Mouse (Mus musculus) right cerebral cortex, adult 18-20 months (tissue): Measurements from ENCODE around the gene Cwc22.

Experiments used
- DNase-seq: peaks from one replicate; pipeline ENCODE4 v3.0.0; 2022; ENCODE audit warnings: mixed read lengths

Cwc22 gene

GRCm38 (mm10) chr2:77923182-77923581 is 23.0 kb downstream of the Cwc22 start:
- DNase-seq, result no peak

GRCm38 (mm10) chr2:77921307-77921706 is 24.9 kb downstream of the Cwc22 start:
- DNase-seq, result no peak

- DNase-seq, result no peak
Observed at GRCm38 (mm10) chr2:77920621-77921020, 25.6 kb downstream of the Cwc22 start.

GRCm38 (mm10) chr2:77918474-77918873 is 27.7 kb downstream of the Cwc22 start:
- no peak for DNase-seq

GRCm38 (mm10) chr2:77918006-77918405 is 28.2 kb downstream of the Cwc22 start:
- no peak for DNase-seq

DNA sequence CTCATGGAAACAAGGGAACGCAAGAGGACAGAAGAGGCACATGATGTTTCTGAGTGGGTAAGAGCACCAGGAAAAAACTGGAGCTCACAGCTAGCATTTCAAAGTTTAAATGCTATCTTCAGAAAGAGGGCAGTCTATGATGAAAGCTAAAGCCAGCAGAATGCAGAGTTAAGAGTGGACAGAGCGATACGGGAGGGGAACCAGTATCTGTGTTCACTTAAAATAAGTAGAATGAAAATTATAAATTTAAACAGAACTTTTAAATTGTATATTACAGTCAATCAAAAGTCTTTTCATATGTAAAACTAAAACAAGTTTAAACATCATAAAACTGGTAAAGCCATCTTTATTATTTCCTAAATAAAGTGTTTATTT is 28.8 kb downstream of the Cwc22 start:
- DNase-seq, result no peak

GRCm38 (mm10) chr2:77916586-77917359 is 29.4 kb downstream of the Cwc22 start:
- no peak for DNase-seq

DNA sequence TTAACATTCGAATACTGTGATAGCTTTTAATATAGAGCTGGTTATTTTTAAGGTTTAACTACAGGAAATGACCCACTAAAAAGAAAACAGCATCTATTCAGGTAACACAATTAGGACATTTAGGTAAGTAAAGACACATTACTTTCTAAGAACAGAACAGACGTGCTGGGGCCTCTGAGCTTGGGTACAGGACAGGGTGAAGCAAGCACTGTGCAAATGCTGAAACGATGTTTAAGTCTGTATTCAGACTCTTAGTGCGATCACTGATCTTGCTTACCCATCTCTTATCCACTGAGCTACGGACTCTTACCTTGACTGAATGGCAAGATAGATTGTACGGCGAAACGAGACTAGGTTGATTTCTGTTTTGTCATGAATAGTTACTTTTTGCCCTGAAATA is 31.0 kb downstream of the Cwc22 start:
- no peak for DNase-seq

DNA sequence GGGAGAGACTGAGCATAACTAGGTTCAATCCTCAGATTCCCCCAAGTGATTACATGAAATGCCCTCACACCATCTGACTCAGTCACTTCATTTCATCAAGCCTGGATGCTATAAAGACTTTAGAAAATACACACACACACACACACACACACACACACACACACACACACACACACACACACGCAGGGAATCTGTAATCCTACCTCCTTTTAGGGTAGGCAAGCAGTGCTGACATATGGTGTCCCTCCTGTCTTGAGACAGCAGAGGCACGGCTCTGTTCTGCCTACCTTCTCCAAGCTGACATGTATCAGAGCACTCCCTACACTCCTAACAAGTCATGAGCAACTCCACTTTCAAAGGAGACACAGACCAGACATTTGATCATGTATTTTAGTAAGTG is 32.5 kb downstream of the Cwc22 start:
- no peak for DNase-seq

DNA sequence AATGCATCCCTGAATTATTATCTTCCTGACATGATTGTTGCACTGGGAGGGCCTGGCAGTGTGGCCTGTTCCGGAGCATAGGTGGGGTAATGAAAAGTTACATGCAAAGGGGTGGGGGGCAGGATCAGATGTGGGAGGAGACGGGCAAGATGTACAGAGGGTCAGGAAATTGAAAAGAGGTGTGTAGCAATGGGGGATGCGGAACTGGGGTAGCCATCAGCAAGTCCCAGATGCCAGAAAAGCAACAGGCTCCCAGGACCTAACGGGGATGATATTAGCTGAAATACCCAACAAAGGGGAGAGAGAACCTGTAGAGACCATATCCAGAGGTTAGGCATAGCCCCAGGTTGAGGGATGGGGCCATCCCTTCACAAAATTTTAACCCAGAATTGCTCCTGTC is 34.0 kb downstream of the Cwc22 start:
- no peak for DNase-seq

DNA sequence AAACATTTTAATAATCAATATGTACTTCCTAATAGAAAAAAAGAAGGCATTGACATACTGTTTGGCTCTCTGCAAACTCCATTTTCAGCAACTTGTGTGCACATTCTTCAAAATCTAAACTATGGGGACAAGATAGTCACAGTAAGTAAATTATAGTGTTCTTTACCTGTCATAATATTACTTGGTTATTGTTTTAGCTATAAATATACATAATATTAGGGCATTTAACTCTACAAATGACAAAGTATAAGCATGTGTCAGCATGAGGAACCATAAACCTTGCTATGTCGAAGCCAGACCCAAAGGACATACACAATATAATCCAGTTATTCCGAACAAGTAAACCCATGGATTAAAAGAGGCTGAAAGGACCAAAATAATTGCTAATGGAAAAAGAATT is 34.7 kb downstream of the Cwc22 start:
- DNase-seq, result no peak

DNA sequence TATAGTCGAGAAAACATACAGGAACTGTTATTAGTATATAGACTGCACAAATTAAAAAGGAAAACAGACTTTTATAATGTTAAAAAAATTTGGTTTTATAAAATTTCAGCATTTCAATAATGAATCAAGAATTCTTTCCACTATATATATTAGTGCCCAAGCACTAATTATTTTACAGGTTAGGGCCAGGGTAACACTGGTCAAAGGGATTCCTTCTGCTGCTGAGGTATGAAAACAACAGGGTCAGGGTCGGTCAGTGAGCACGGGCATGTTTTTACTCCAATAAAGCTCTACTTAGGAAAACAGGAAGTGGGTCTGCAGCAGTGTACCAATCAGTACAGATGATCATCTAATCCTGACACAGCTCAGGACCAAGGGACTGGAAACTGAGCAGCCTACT is 36.0 kb downstream of the Cwc22 start:
- DNase-seq, result no peak

- no peak for DNase-seq
Observed at GRCm38 (mm10) chr2:77907164-77907563, 39.0 kb downstream of the Cwc22 start.

GRCm38 (mm10) chr2:77905023-77905422 is 41.2 kb downstream of the Cwc22 start:
- no peak for DNase-seq

- no peak for DNase-seq
Observed at GRCm38 (mm10) chr2:77904495-77904894, 41.7 kb downstream of the Cwc22 start.

- DNase-seq, result no peak
Observed at GRCm38 (mm10) chr2:77903979-77904378, 42.2 kb downstream of the Cwc22 start.

GRCm38 (mm10) chr2:77903098-77903497 is 43.1 kb downstream of the Cwc22 start:
- no peak for DNase-seq

DNA sequence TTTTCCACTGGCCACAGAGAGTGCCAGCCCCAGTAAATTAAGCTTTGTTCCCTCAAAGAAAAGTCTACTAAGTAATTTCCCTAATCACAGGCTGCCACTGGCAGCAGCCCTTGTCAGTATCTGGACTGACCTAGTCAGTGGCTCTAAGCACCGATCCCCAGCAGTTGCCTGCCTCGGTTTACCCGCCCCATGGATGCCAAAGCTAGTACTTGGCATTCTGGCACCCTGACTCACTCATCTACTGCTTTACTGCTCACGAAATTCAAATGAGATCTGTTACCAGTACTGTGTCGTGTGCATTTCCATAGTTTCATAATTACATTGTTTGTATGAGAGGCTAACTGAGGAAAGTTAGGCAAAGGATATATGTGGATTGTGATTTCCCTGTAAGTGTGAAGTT is 44.9 kb downstream of the Cwc22 start:
- no peak for DNase-seq

DNA sequence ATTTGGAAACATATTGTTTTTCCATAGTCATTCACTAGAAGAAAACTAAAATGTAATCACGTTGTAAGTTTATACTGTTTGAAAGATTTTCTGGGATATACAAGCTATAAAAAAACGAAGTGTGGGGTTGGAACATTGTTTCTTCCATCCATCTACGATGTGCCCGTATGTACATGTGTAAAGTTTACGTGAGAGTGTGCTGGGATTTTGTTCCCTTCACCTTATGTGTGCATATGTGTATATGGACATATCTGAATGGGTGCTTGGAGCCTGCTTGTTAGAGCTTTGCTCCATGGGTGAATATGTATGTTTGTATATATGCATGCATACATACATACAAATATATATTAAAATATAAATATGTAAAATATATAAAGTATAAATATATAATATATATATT is 45.4 kb downstream of the Cwc22 start:
- no peak for DNase-seq

GRCm38 (mm10) chr2:77900111-77900510 is 46.1 kb downstream of the Cwc22 start:
- no peak for DNase-seq

DNA sequence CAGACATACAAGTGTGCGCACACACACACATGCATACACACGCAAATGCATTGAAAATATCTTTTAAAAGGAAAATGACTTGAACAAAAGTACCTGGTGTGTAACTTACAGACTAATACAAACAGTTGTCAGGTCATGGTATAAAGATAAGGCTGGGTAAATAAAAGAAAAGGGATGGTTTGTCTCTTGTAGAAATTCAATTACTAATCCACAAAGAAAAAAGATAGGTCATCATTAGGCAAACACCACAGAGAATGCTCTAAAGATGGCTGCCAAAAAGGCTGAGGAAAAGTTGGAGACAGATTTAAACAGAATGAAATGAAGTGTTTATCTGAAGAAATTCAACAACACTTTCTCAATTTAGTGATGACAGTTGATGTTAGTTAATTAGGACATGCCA is 47.7 kb downstream of the Cwc22 start:
- DNase-seq, result no peak

GRCm38 (mm10) chr2:77897988-77898387 is 48.2 kb downstream of the Cwc22 start:
- DNase-seq, result no peak

DNA sequence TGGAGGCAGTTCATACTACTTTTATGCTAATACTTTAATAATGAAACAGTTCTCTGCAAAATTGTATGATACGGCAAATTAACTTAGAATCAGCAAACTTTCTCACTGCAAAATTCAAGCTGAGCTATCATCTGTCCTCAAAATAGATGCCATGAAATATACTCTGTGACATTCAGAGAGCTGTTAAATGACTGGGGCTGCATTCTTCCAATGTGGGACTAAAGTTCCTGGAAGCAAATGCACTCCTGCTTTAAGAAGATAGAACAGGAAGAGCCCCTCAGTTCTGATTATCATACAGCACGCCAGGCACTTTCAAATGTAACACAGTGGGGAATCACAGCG is 48.6 kb downstream of the Cwc22 start:
- DNase-seq, result no peak

- no peak for DNase-seq
Observed at GRCm38 (mm10) chr2:77896843-77897557, 49.2 kb downstream of the Cwc22 start.
